Mouse (Mus musculus) heart, embryonic 12.5 days (tissue): ENCODE data around the gene Lyg2. TPM values are rescaled to one million over a fixed set of nuclear protein-coding genes. Genes with fewer than 3 reads are reported as not detected.

Source experiments
- ATAC-seq: fragments of 200-750 bp; cut with Nextera tagmentation; 2 replicates; pipeline ENCODE4 v1.8.0; 2017; ENCODE audit warnings: moderate TSS enrichment, moderate library complexity; ENCODE audit not compliant: insufficient number of reproducible peaks, low FRiP score
- H3K27ac ChIP-seq: fragments of 300-500 bp; sonication (generic); 2 replicates; pipeline ENCODE4 v1.5.1; 2016; ENCODE audit warnings: mild to moderate bottlenecking, moderate library complexity; ENCODE audit not compliant: poor library complexity, severe bottlenecking
- H3K27me3 ChIP-seq: fragments of 300-500 bp; sonication (generic); replicated peaks from 2 replicates; pipeline ENCODE4 v1.6.1; 2016; ENCODE audit warnings: mild to moderate bottlenecking, moderate library complexity
- H3K36me3 ChIP-seq: fragments of 300-500 bp; sonication (generic); 2 replicates; pipeline ENCODE4 v1.6.1; 2016; ENCODE audit warnings: mild to moderate bottlenecking, moderate library complexity
- H3K4me1 ChIP-seq: fragments of 300-500 bp; sonication (generic); replicated peaks from 2 replicates; pipeline ENCODE4 v1.6.1; 2016; ENCODE audit warnings: mild to moderate bottlenecking
- H3K4me2 ChIP-seq: fragments of 300-500 bp; sonication (generic); 2 replicates; pipeline ENCODE4 v1.6.1; 2016; ENCODE audit warnings: mild to moderate bottlenecking, moderate library complexity
- H3K4me3 ChIP-seq: fragments of 300-500 bp; sonication (generic); 2 replicates; pipeline ENCODE4 v1.5.1; 2016; ENCODE audit warnings: mild to moderate bottlenecking
- H3K9ac ChIP-seq: fragments of 300-500 bp; sonication (generic); 2 replicates; pipeline ENCODE4 v1.6.1; 2016; ENCODE audit warnings: mild to moderate bottlenecking, moderate library complexity
- H3K9me3 ChIP-seq: fragments of 300-500 bp; sonication (generic); replicated peaks from 2 replicates; pipeline ENCODE4 v1.6.1; 2016; ENCODE audit warnings: mild to moderate bottlenecking, moderate library complexity
- WGBS: fragments of 180-500 bp; shearing (Covaris S2); methylation state at CpG from one replicate; pipeline ENCODE4 v1.1.7; 2016; 5-methylcytosine and 5-hydroxymethylcytosine counted together
- polyA plus RNA-seq: library from polyadenylated mRNA; unstranded; fragments of >200 nt; fragmentation: Nextera tagmentation; extraction: Ambion mirVana; gene quantifications from 2 replicates; pipeline ENCODE4 v1.2.1, GENCODE M21; 2016

Gene Lyg2
- polyA plus RNA-seq, 1 experiment from 2014 or later = not detected

GRCm38 (mm10) chr1:37884451-37884850 lies 31.8 kb downstream of the Lyg2 start:
- Histone ChIP-seq H3K36me3 (peaks cover 45% of the 10 kb centered on the region), H3K27ac (no peak overlapping the region), H3K4me1 (peaks cover 5% of the 10 kb centered on the region), H3K27me3 (no peaks in the 10 kb centered on the region), H3K9ac (no peak overlapping the region), H3K4me3 (no peak overlapping the region), H3K9me3 (no peaks in the 10 kb centered on the region), H3K4me2 (no peak overlapping the region)
- 70% methylated on average over 4 of the region's 4 CpGs for WGBS
- 0 out of 2 replicates have a peak, but pooled peaks have one; percentile 15 for ATAC-seq

GRCm38 (mm10) chr1:37883411-37883810 lies 32.9 kb downstream of the Lyg2 start:
- no peak overlapping the region for H3K4me3 ChIP-seq
- H3K27me3 ChIP-seq = no peaks in the 10 kb centered on the region
- H3K27ac ChIP-seq = no peak overlapping the region
- 87% methylated on average over 4 of the region's 4 CpGs for WGBS
- no peaks in the 10 kb centered on the region for H3K9me3 ChIP-seq
- H3K9ac ChIP-seq = no peak overlapping the region
- H3K4me2 ChIP-seq = no peak overlapping the region
- H3K4me1 ChIP-seq = no peaks in the 10 kb centered on the region
- peaks cover 55% of the 10 kb centered on the region for H3K36me3 ChIP-seq
- ATAC-seq = no peak

GRCm38 (mm10) chr1:37877736-37878460 lies 38.4 kb downstream of the Lyg2 start:
- H3K36me3 ChIP-seq = peaks cover 72% of the 10 kb centered on the region
- ATAC-seq = no peak
- WGBS = 89% methylated on average over 13 of the region's 13 CpGs
- peaks cover 10% of the 10 kb centered on the region for H3K9me3 ChIP-seq
- no peak overlapping the region for H3K9ac ChIP-seq
- H3K4me1 ChIP-seq = peaks cover 2% of the 10 kb centered on the region; the same call in 1 of the 2 replicates
- H3K27me3 ChIP-seq = no peaks in the 10 kb centered on the region
- no peak overlapping the region for H3K4me3 ChIP-seq
- H3K27ac ChIP-seq = no peak overlapping the region
- H3K4me2 ChIP-seq = no peak overlapping the region

- Histone ChIP-seq H3K4me2 (no peak overlapping the region), H3K9ac (no peak overlapping the region), H3K36me3 (peaks cover 35% of the 10 kb centered on the region), H3K4me1 (peaks cover 6% of the 10 kb centered on the region; the same call in 1 of the 2 replicates), H3K27me3 (peaks cover 8% of the 10 kb centered on the region; the same call in 1 of the 2 replicates), H3K27ac (no peak overlapping the region), H3K9me3 (peaks cover 10% of the 10 kb centered on the region), H3K4me3 (no peak overlapping the region)
- 81% methylated on average over 4 of the region's 4 CpGs for WGBS
- ATAC-seq = no peak
Observed at GRCm38 (mm10) chr1:37873157-37873556, 43.1 kb downstream of the Lyg2 start.

GRCm38 (mm10) chr1:37872131-37873067 lies 43.9 kb downstream of the Lyg2 start:
- H3K4me1 ChIP-seq = peaks cover 6% of the 10 kb centered on the region; the same call in 1 of the 2 replicates
- 7% methylated on average over 33 of the region's 33 CpGs for WGBS
- H3K9ac ChIP-seq = peak overlapping the region; percentile 67
- H3K27ac ChIP-seq = peak overlapping the region; percentile 53
- peaks cover 28% of the 10 kb centered on the region for H3K36me3 ChIP-seq
- peak overlapping the region; percentile 68 for H3K4me3 ChIP-seq
- peak; percentile 93 for ATAC-seq
- H3K27me3 ChIP-seq = peaks cover 8% of the 10 kb centered on the region; the same call in 1 of the 2 replicates
- H3K4me2 ChIP-seq = peak overlapping the region; percentile 77
- H3K9me3 ChIP-seq = peaks cover 10% of the 10 kb centered on the region

GRCm38 (mm10) chr1:37871704-37872103 lies 44.6 kb downstream of the Lyg2 start, which contains the start of gene Lipt1:
Lipt1 (plus strand) TSS chr1:37871738.
- Histone ChIP-seq H3K27me3 (peaks cover 8% of the 10 kb centered on the region; the same call in 1 of the 2 replicates), H3K4me3 (peak within 1 kb of the TSS; percentile 68), H3K4me2 (peak within 1 kb of the TSS; percentile 77), H3K9me3 (peaks cover 10% of the 10 kb centered on the region), H3K9ac (peak within 1 kb of the TSS; percentile 67), H3K27ac (peak within 1 kb of the TSS; percentile 53), H3K36me3 (peaks cover 21% of the 10 kb centered on the region), H3K4me1 (peaks cover 6% of the 10 kb centered on the region; the same call in 1 of the 2 replicates)
- ATAC-seq = peak; percentile 49; the same call in 1 of the 2 replicates
- whole genome bisulfite sequencing = 7% methylated on average over 7 of the region's 7 CpGs

GRCm38 (mm10) chr1:37869362-37869761 lies 46.9 kb downstream of the Lyg2 start:
- Histone ChIP-seq H3K9ac (no peak overlapping the region), H3K36me3 (no peaks in the 10 kb centered on the region), H3K4me1 (peaks cover 11% of the 10 kb centered on the region), H3K4me2 (no peak overlapping the region), H3K27ac (no peak overlapping the region), H3K27me3 (peaks cover 8% of the 10 kb centered on the region; the same call in 1 of the 2 replicates), H3K9me3 (no peaks in the 10 kb centered on the region), H3K4me3 (no peak overlapping the region)
- no peak for ATAC-seq
- 53% methylated on average over 2 of the region's 2 CpGs for WGBS

- no peak overlapping the region for H3K4me3 ChIP-seq
- H3K36me3 ChIP-seq = no peaks in the 10 kb centered on the region
- WGBS = 59% methylated on average over 10 of the region's 10 CpGs
- ATAC-seq = no peak
- H3K27ac ChIP-seq = no peak overlapping the region
- no peak overlapping the region for H3K9ac ChIP-seq
- no peak overlapping the region for H3K4me2 ChIP-seq
- H3K4me1 ChIP-seq = peaks cover 11% of the 10 kb centered on the region
- H3K9me3 ChIP-seq = no peaks in the 10 kb centered on the region
- peaks cover 8% of the 10 kb centered on the region; the same call in 1 of the 2 replicates for H3K27me3 ChIP-seq
Observed at GRCm38 (mm10) chr1:37868640-37869039, 47.7 kb downstream of the Lyg2 start.

GRCm38 (mm10) chr1:37867684-37868322 lies 48.5 kb downstream of the Lyg2 start:
- H3K4me3 ChIP-seq = no peak overlapping the region
- no peaks in the 10 kb centered on the region for H3K36me3 ChIP-seq
- H3K27me3 ChIP-seq = peaks cover 8% of the 10 kb centered on the region; the same call in 1 of the 2 replicates
- peaks cover 8% of the 10 kb centered on the region for H3K4me1 ChIP-seq
- H3K9me3 ChIP-seq = no peaks in the 10 kb centered on the region
- H3K4me2 ChIP-seq = no peak overlapping the region
- 56% methylated on average over 10 of the region's 10 CpGs for WGBS
- no peak overlapping the region for H3K9ac ChIP-seq
- no peak for ATAC-seq
- no peak overlapping the region for H3K27ac ChIP-seq

GRCm38 (mm10) chr1:37867056-37867455 lies 49.2 kb downstream of the Lyg2 start:
- H3K4me3 ChIP-seq = no peak overlapping the region
- no peak overlapping the region for H3K4me2 ChIP-seq
- H3K4me1 ChIP-seq = peaks cover 8% of the 10 kb centered on the region
- H3K9ac ChIP-seq = no peak overlapping the region
- no peak for ATAC-seq
- no peaks in the 10 kb centered on the region for H3K9me3 ChIP-seq
- H3K27ac ChIP-seq = no peak overlapping the region
- WGBS = 66% methylated on average over 1 of the region's 1 CpGs
- peaks cover 8% of the 10 kb centered on the region; the same call in 1 of the 2 replicates for H3K27me3 ChIP-seq
- H3K36me3 ChIP-seq = no peaks in the 10 kb centered on the region
